Mouse (Mus musculus) embryonic facial prominence, embryonic 11.5 days (tissue): ENCODE results near the gene Ckm. TPM values are rescaled to one million over a fixed set of nuclear protein-coding genes. Genes with fewer than 3 reads are reported as not detected.

Source experiments
- microRNA counts: library from miRNA; unstranded; fragments of <30 nt; microRNA quantifications from one replicate; lab custom pipeline; 2016
- microRNA-seq: library from miRNA; unstranded; fragments of <30 nt; microRNA quantifications from one replicate; pipeline ENCODE4, GENCODE M21; 2016; ENCODE audit warnings: borderline number of aligned reads
- polyA plus RNA-seq: library from polyadenylated mRNA; unstranded; fragments of >200 nt; fragmentation: Nextera tagmentation; extraction: Ambion mirVana; gene quantifications from 2 replicates; pipeline ENCODE4 v1.2.1, GENCODE M21; 2014

Gene Ckm
- polyA plus RNA-seq, 1 experiment from 2014 or later: 0.17 TPM

MicroRNA genes within 50 kb of the gene (microRNA counts, 519-probe panel; counts per million panel counts)
- microRNA mmu-miR-343 (lab: Ali Mortazavi, UCI): not detected

Small RNAs within 50 kb of the gene (microRNA-seq; reads per million reads assigned to microRNA genes)
- not detected for gene Mir343

Other genes with a start within 250 kb of the Ckm start
- 0.15 and 0.77 TPM in 2 replicates for gene Gipr, start 238.6 kb upstream of the Ckm start, polyA plus RNA-seq
- 2.1 and 2.3 TPM in 2 replicates for gene Eml2, start 228.4 kb upstream of the Ckm start, polyA plus RNA-seq
- 1.4 and 1.8 TPM in 2 replicates for gene Gpr4, start 192.2 kb upstream of the Ckm start, polyA plus RNA-seq
- 39.5 and 45.5 TPM in 2 replicates for gene Opa3, start 176.4 kb upstream of the Ckm start, polyA plus RNA-seq
- gene Vasp, start 133.0 kb upstream of the Ckm start, polyA plus RNA-seq: 53.2 and 54.9 TPM in 2 replicates
- not detected in 2 replicates for gene Ppm1n, start 124.7 kb upstream of the Ckm start, polyA plus RNA-seq
- 15.8 and 17.5 TPM in 2 replicates for gene Rtn2, start 122.2 kb upstream of the Ckm start, polyA plus RNA-seq
- gene Fosb, start 94.7 kb upstream of the Ckm start, polyA plus RNA-seq: not detected in 2 replicates
- 87.1 and 94.5 TPM in 2 replicates for gene Ercc1, start 60.0 kb upstream of the Ckm start, polyA plus RNA-seq
- 20.1 and 21.5 TPM in 2 replicates for gene Cd3eap, start 45.3 kb upstream of the Ckm start, polyA plus RNA-seq
- 4.7 and 5.2 TPM in 2 replicates for gene Ppp1r13l, start 45.0 kb upstream of the Ckm start, polyA plus RNA-seq
- 7.1 and 8.2 TPM in 2 replicates for gene Ercc2, start 22.8 kb upstream of the Ckm start, polyA plus RNA-seq
- 3.9 and 5.6 TPM in 2 replicates for gene Klc3, start 672 bp upstream of the Ckm start, polyA plus RNA-seq
- 7.9 and 8.6 TPM in 2 replicates for gene Mark4, start 54.0 kb downstream of the Ckm start, polyA plus RNA-seq
- 1.2 and 1.7 TPM in 2 replicates for gene Exoc3l2, start 58.6 kb downstream of the Ckm start, polyA plus RNA-seq
- 2.3 and 2.6 TPM in 2 replicates for gene Bloc1s3, start 103.6 kb downstream of the Ckm start, polyA plus RNA-seq
- 51.7 and 58.2 TPM in 2 replicates for gene Trappc6a, start 103.6 kb downstream of the Ckm start, polyA plus RNA-seq
- gene Nkpd1, start 113.1 kb downstream of the Ckm start, polyA plus RNA-seq: 0.08 TPM in 1 of 2 replicates, not detected in the other
- 3.6 and 3.7 TPM in 2 replicates for gene Ppp1r37, start 158.3 kb downstream of the Ckm start, polyA plus RNA-seq
- gene Zfp296, start 172.5 kb downstream of the Ckm start, polyA plus RNA-seq: 0.22 and 0.31 TPM in 2 replicates
- 158 and 167 TPM in 2 replicates for gene Gemin7, start 172.8 kb downstream of the Ckm start, polyA plus RNA-seq
- 36.0 and 37.4 TPM in 2 replicates for gene Clasrp, start 199.7 kb downstream of the Ckm start, polyA plus RNA-seq
- gene Relb, start 224.7 kb downstream of the Ckm start, polyA plus RNA-seq: 3.8 and 4.3 TPM in 2 replicates